Mouse (Mus musculus) C2C12 (cell line): ENCODE measurements around the gene Map3k14.

Source experiments
- CTCF ChIP-seq: IDR thresholded peaks from one replicate; pipeline ENCODE4 v1.5.1; 2011; ENCODE audit not compliant: control insufficient read depth, insufficient read depth, insufficient read length
- MYOD1 ChIP-seq: IDR thresholded peaks from one replicate; pipeline ENCODE4 v1.6.1; 2011; ENCODE audit warnings: low read depth; ENCODE audit not compliant: control insufficient read depth, insufficient read length
- MYOG ChIP-seq: IDR thresholded peaks from one replicate; pipeline ENCODE4 v1.6.1; 2011; ENCODE audit not compliant: control insufficient read depth, insufficient read length; ENCODE audit errors: extremely low read depth

DNA sequence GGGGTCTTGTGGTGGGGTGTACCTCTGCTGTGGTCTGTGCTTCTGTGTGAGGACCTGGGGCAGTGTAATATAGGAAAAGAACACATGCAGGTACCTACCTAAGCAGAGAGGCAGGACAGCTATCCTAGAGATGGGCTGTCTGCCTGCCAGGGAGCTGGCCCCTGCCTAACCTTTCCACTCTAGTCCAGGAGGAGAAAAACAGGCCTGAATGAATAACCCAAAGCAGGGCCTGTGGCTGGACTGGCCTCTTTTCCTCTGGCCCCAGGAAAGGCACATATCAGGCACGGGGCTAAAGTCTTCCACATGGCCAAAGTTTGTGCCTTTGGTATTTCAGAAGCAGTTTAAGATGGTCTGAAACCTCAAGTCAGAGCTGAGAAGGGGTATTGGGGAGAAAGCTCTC, 86.8 kb downstream of the Map3k14 start:
- TF ChIP-seq CTCF (no peak), MYOD1 (no peak), MYOG (no peak)
